Mouse (Mus musculus) T-cell, adult 2 months (primary cell): ENCODE measurements around the gene Cd2.

Source experiments
- DNase-seq: peaks from one replicate; pipeline ENCODE4 v3.0.0; 2022; ENCODE audit warnings: low spot score

Cd2 gene

DNA sequence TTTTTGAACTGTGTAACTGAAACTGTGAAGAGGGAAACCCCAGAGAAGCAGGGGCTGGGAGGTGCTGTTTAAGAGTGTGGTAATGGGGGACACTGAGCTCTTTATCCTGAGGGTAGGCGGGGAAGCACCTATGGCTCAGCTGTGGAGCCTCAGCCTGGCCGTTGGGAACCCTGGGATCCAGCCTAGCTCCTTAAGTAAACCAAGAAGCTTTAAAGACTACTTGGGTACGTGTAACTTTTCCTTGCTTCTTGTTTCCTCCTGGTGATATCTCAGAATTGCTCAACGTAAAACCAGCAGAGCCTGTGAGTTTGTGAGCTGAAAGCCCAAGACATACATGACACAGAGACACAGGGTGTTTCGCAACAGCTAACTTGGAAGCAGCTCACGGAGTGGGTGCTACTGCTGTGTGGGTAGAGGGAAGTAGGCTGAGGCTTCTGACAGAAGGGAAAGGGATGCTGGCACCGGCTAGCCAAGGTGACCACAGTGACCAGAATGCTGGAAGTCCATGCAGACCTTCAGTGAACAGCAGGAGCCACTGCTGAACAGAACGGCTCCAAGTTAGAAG, 5.9 kb upstream of the Cd2 start:
- no peak for DNase-seq

DNA sequence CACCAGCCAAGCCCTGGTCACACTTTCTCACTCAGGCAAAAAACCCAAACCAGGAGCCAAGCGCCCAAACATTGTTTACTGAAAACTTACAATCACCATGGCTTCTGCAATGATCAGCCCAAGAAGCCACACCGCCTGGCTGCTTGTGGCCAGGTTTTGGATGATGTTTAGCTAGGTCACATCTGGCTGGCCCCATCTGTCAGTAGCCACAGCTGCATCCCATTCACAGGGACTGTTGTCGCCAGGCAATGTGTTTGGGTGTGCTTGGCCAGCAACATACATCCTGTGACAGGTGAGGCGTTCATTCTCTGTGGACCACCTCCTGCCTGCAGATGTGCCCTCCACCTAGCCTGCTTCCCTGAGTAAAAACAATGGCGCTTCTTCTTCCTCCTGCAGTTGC, 4.9 kb upstream of the Cd2 start:
- no peak for DNase-seq

DNA sequence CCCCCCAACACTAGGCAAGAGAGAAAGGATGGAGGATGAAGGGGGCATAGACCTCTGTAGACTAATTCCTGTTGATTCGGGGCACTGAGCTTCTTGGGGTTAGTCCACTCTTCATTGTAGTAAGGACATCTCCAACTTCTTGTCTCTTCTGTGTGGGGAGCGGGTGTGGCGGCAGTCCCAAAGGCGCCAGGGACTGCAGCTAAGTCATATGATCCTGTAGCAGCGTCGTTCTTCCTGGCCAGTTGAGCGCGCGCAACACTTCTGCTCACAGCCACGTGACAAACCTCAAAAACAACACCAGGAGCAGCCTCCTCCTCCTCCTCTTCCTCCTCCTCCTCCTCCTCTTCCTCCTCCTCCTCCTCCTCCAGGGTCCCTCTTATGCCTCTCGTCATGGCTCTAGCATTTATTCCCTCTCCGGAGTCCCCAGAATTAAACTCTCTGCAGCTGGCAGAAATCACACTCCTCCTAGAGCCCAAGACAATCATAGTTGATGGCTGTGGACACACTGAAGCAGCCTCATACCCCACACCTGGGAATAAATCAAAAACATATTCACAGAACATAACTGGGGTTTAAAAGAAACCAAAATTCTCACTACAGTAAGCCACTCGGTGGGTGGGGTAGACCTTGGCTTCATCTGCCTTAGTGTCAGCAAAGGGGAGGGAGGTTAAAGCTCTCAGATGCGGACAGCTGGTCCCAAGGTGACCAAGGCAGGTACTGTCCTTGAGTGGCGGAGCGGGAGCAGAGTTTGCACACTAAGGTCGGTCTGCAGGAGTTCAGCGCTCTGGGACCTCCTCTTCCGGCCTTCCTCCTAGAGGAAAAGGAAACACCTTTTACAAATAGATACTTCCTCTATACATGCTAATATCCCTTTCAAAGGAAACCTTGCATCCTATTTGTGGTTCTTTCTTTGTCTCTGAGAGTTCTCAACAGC, 3.1 kb upstream of the Cd2 start:
- DNase-seq, result peak; percentile 57

DNA sequence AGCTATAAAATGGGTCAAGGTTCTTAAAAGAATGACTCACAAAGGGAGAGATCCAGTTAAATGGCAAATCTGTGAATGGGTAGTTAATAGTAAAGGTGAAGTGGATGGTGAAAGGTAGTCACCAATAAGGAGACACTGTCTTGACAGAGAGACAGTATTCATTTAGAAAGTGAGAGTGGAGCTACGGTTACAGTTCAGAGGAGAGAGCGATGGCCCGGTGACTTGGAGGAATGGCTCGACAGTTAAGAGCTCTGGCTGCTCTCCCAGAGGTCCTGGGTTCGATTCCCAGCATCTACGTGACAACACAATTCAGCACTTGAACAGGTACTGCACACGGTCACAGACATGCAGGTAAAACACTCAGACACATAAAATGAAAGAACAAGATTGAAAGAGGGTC, 2.3 kb upstream of the Cd2 start:
- no peak for DNase-seq

DNA sequence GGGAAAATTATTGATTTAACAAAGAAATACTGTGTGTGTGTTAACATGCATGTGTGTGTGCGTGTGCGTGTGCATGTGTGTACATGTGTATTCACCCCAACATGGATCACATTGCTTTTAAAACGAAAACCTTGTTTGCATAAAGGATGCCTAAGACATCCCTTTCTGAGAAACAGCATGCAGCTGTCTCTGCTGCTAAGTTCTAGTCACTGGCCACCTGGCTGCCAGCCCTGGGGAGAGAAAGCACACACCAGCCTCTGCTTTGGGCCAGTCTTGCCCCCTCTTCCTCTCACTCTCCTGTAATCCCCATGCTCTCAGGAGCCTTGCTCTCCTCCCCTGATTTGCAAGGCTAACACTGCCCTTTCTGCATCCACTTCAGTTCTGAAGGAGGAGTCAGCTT, 1.7 kb upstream of the Cd2 start:
- no peak for DNase-seq

DNA sequence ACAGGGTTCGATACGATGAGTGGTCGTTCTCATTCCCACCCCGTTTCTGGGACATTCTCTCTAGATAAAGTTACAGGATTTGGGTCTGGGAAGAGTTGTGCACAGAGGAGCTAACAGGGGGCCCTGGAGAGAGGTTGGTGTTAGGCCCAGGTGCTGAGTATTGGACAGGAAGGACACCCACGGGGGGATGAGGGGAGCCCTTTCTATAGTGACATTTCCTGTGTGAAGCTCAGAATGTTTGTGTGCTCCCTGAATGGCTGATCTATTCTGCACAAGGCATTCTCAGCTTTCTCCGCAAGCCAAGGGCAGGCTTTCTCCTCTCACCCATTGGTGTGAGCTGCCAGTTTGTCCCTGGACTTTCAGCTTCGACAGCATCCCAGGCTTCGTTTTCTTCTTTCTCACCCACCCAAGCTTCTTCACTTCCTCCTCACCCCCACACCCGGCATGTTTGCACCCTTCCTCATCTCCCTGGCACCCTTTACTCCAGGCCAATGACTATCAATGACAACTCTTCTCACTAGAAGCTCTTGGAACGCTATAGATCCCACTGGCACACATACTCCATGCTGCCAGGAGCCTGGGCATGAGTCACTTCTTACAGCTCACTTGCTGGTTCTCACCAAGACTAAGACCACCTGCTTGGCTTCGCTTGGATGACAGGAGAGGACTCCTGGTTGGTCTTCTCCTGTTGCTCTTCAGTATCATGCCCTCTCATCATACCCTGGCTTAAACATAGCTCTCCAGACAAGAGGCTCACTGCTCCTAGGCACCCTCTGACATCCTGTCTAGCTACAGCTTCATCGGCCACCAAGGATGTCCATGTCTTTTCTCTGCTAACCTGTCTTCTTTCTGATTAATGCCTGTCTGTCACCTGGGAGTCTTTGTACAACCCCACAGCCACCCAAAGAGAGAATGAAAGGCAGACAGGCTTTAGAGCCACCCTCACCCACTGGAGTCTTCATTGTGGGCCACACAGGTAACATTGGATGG, 1.1 kb downstream of the Cd2 start:
- DNase-seq, result peak; percentile 72

DNA sequence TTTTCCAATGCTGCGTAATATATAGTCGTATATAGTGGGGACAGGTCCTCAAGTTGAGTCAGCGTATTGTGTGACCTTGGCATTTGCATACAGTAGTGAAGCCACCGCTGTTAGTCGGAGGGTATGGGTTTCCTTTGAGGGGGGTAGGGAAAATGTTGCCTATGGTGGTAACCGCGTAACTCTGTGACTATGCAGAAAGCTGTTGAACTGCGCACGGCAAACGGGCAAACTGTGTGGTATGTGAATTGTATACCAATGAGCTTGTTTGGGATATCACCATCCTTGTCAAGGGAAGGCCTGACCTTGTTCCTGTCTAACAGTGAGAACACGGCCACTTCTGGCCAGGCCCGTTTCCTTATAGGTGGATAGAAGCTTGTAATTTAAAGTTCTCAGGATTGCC, 1.9 kb downstream of the Cd2 start:
- DNase-seq, result peak; percentile 59

DNA sequence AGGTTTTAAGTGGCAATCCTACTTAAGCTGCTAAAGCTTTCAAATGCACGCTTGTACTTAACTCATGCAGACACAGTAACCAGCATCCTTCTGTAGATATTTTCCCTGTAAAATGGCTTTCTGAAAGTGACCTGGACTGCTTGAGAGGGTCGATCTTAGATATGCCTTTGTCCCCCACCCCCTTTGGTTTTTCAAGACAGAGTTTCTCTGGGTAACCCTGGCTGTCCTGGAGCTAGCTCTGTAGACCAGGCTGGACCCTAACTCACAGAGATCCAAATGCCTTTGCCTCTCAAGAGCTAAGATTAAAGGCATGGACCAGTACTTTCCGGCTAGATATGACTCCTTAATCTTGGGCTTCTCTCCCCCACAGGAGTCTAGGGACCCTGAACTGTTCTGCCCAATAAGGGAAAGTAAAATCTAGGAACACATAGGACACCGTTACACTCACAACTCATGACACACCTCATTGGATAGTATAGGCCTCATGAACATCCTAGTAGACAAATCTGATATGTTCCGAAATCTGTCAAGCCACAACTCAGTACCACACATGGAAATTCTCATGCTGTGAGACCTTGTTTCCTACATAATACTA, 2.6 kb downstream of the Cd2 start:
- no peak for DNase-seq

DNA sequence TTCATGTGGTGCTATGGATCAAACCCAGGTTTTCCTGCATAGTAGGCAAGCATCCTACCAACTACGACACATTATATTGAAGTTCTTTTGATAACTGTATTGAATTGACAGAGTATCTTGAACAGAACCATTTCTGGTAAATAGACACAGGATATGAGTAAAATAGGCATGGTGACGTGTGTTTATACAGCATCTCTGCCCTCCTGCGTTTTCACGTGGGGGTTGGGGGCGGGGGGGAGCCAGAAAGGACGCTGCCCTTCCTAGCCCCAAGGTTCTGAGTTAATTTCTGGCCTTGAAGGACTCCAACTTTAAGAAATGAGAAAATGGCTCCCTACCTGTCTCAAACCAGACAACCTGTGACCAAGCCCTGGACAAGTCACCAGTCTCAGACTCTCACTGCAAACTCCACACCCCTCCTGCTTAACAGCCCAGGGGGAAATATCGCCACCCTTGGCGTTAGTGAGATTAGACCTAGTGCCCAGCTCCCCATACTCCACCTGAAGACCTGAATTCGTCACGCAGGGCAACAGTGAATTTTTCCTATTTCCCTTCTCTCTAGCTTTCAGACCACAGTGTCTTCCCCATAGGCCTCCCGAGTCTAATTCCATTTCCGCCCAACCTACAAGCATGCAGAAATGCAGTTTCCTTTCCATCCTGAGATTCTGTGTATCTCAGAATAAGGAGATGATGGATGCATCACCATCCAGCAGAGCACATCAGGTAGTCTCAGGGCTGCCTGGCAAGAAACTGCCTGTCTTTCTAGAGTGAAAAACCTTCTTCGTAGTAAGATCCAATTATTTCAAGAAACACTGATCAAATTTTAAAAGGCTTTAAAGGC, 3.7 kb downstream of the Cd2 start:
- DNase-seq, result peak; percentile 51

DNA sequence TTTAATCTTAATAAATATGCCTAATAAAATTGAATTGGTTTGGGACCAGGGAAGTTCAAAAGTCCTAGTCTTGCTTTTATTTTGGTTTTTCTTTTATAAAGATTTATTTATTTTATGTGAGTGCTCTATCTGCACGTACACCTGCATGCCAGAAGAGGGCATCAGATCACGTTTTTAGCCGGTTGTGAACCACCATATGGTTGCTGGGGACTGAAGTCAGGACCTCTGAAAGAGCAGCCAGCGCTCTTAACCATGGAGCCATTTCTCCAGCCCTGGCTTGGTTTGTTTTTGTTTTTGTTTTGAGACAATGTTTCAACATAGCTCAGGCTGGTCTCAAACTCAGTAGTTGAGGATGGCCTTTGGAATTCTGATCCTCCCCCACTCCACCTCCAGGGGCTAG, 4.3 kb downstream of the Cd2 start:
- DNase-seq, result peak; percentile 45

DNA sequence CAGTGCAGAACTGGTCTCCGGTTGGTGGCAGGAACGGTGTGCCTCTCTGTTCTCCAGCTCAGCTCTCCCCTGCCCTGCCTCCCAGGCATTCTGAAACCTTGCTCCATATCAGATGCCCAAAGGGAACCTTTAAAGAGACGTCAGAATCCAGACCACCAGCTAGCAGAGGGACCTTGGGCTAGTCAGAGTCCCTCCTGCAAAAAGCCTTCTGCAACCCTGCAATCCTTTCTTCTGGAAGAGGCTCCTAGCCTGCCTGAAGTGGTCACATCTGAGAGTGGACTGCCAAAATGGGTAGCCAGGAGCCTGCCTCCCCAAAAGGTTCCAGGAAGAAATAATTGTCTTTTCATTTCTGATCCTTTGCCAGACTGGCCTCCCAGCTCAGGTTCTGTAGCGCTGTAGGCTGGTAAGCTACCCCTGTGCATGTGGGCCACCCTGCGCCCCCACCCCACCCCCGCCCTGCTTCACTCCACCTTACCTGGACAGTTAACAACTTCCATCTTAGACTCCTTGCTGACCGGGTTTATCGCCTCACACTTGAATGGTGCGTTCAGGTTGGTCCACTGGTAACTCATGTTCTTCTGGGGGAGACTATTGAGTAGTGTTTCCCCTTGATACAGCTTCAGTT, 5.1 kb downstream of the Cd2 start:
- DNase-seq, result no peak

DNA sequence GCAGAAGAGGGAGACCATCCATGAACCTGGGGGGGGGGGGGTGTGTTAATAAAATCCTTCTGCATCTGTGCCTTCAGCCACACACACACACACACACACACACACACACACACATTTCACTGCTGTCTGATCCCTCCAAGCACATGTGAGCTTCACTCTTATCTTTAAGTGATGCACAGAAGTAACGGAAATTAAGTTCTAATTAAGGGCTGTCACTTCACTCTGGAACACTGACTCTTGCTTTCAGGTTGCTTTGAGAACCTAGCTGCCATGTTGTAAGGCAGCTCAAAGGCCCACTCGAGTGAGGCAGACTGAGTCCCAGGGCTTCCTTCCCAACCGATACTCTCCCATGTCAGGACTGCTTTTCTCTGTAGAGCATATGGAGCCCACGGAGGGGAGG, 5.9 kb downstream of the Cd2 start:
- no peak for DNase-seq

DNA sequence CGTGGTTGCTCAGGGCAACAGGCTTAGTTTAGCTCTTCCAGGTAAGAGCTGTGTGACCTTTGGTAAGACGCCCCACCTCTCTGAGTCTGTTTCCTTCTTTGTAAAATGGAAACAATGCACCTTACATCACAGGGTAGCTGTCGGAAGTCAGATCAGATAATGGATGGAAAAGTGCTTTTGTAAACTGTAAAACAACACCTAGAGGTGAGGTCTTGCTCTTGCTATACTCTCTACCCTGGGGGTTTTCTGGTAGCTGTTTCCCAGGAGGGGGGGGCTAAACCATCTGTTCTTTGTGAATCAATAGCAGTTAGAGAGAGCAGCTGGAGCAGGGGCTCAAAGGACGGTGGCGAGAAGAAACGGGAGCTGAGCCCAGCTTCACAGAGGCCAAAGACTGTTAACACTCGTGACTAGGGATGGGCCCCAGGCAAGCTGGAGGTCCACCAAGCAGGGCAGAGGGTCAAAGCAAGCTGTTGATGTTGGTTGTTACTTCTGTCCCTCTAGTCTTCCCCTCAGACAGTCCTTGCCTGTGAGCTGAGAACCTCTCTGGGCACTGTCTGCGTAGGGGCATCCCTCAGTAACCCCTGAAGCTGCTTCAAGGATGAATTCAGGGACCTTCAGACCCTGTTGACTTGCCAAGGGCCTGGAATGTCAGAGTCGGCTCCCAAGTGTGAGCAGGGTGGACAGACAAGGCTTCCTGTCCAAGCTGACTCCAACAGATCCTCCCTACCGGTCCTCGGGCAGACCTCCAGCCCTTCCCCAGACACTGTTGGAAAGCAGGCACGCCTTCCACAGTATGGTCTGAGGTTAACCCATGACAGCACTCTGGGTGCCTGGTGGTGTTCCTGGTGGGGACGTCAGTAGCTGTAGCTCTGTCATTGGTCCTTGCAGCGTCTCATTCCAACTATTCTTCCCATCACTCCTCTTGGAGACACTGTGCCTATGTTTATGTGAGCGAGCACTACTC, 7.1 kb downstream of the Cd2 start:
- DNase-seq, result peak; percentile 77

DNA sequence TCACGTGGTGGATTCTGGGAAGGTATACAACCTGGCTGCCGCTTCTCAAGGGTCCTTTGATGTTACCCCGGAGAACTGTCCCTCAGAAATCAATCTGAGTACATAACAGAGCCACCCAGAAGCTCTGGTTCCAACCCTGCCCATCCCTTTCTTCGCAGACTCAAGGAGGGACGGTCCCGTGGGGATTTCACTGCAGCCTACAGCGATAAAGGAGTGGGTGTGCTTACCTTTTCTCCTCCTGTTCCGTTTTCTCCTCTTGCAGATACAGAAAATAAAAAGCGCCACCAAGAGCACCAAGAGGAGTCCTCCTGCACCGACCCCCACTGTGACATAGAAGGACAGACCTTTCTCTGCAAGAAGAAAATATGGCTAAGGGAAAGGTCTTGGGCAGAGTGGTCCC, 8.2 kb downstream of the Cd2 start:
- no peak for DNase-seq

DNA sequence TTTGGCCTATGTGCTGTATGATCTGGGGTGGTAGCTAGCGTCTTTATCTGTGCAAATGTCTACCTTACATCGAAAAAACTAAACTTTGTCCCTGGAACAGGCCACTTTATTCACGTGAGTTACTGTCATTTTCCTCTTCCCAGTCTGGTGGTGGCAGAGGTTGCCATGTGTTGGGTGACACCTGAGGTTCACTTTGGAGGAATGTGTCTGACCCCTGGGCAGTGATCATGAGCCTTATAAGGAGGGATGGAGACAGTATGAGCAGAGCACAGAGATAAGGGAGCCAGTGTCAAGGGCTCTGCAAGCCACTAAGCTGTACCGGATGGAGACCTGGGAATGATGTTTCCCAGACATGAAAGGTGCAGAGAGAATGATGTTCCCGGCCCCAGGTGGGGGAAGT, 9.3 kb downstream of the Cd2 start:
- DNase-seq, result no peak

DNA sequence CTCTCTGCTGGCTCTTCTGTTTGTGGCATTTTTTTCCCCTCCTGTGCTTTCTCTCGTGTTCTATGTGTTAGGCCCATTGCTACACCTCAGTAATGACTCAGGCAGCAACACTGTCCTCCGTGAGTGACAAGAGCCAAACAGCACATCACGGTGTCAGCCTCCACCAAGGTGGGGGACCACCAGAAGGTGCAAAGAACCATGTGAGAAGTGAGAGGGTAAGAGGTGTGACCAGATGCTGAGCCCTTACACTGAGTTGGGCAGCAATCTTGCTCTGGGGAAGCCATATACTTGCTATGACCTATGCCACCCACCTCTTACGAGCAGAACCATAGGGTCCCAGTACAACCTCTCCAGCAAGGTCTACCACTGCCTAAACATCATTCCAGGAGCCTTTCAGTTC, 9.9 kb downstream of the Cd2 start:
- DNase-seq, result no peak

DNA sequence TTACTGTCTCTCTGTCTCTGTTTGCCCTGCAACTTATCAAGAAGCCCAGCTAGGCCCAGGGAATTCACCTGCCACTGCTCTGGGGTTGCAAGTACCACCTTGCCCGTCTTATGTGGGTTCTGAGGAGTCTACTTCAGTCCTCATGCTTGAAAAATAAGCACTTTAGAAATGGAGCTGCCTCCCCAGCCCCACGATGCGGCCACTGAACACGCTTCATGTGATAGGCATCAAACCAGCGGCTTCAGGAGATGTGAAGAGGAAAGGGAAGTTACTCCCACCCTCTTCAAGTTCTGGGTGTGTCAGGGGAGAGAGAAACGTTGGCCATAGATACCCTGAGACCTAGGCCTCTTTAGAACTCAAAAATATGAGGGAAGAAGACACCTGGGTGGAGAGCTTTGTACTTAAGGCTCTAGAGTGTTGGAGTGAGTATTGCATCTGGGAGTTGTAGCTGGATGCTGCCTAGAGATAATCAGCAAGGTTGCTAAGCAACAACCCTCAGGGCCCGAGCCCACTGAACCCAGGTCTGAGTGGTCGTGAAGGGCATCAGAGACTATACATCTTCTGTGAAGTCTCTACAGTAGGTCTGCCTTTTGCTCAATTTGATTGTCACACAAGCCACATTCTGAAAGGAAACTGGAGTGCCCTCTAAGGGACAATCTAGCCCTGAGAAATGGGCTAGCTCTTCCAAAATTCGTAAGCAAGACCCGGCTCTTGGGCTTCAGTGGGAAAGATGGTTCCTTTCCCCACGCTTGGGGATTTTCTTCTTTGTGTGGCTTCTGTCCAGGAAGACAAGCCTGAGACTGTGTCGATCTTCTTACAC, 11.0 kb downstream of the Cd2 start:
- DNase-seq, result peak; percentile 69

DNA sequence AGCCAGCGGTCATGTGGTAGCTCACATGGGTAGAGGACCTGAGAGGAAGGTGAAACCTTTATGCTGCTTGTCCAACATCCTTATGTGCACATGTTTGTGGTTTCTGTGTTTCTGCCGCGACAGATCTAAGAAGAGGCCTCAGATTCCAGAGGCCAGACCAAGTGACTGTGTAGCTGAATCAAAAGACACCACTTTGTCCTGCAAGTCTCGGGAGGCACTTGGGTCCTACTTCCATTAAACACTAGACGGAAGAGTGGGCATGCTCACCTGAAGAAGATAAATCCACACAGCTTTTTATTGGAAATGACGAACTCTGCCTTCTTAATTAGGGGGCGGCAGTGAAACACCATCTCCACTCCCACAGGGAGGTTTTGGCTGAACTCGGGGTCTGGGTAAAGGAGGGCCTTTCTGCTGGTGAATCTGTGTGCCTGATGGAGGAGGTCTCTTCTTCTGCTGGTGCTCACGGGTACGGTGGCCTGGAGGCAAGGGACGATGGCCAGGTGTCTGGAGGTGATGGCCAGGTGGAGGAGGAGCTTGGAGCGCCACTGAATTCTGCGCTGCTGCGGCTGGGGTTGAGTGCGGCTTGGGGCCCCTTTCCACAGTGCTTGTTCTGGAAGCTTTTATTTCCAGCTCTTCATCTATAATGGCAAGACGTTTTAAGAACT, 12.0 kb downstream of the Cd2 start:
- no peak for DNase-seq
